Mouse (Mus musculus) forebrain, embryonic 11.5 days (tissue): ENCODE results near the gene Bcdin3d. TPM values are rescaled to one million over a fixed set of nuclear protein-coding genes. Genes with fewer than 3 reads are reported as not detected.

Experiments
- ATAC-seq: fragments of 200-750 bp; cut with Nextera tagmentation; replicated peaks from 2 replicates; pipeline ENCODE4 v1.8.0; 2017; ENCODE audit warnings: moderate TSS enrichment; ENCODE audit not compliant: low FRiP score
- DNase-seq: peaks from one replicate; pipeline ENCODE4 v3.0.0-alpha.2; 2017; ENCODE audit warnings: low spot score
- H3K27ac ChIP-seq: fragments of 300-500 bp; sonication (generic); 2 replicates; pipeline ENCODE4 v1.5.1; 2014; ENCODE audit warnings: low read depth, low read length
- H3K27me3 ChIP-seq: fragments of 300-500 bp; sonication (generic); 2 replicates; pipeline ENCODE4 v1.6.1; 2014; ENCODE audit warnings: mild to moderate bottlenecking, low read length, mixed read lengths; ENCODE audit not compliant: control insufficient read depth, insufficient read depth
- H3K36me3 ChIP-seq: fragments of 300-500 bp; sonication (generic); 2 replicates; pipeline ENCODE4 v1.6.1; 2014; ENCODE audit warnings: mild to moderate bottlenecking, low read length, moderate library complexity, mixed read lengths; ENCODE audit not compliant: control insufficient read depth, insufficient read depth
- H3K4me1 ChIP-seq: fragments of 300-500 bp; sonication (generic); replicated peaks from 2 replicates; pipeline ENCODE4 v1.6.1; 2014; ENCODE audit warnings: low read length, mixed read lengths; ENCODE audit not compliant: control insufficient read depth, insufficient read depth
- H3K4me2 ChIP-seq: fragments of 300-500 bp; sonication (generic); 2 replicates; pipeline ENCODE4 v1.6.1; 2014; ENCODE audit warnings: low read depth, mild to moderate bottlenecking, low read length, moderate library complexity, mixed read lengths; ENCODE audit not compliant: severe bottlenecking
- H3K4me3 ChIP-seq: fragments of 300-500 bp; sonication (generic); 2 replicates; pipeline ENCODE4 v1.5.1; 2014; ENCODE audit warnings: low read depth, low read length
- H3K9ac ChIP-seq: fragments of 300-500 bp; sonication (generic); 2 replicates; pipeline ENCODE4 v1.6.1; 2014; ENCODE audit warnings: low read length
- H3K9me3 ChIP-seq: fragments of 300-500 bp; sonication (generic); 2 replicates; pipeline ENCODE4 v1.6.1; 2016; ENCODE audit warnings: low read length, mixed read lengths; ENCODE audit not compliant: control insufficient read depth
- WGBS: fragments of 180-500 bp; shearing (Covaris S2); extraction: QIAGEN DNeasy Blood & Tissue Kit; methylation state at CpG from one replicate; pipeline ENCODE4 v1.1.7; 2014; 5-methylcytosine and 5-hydroxymethylcytosine counted together
- polyA plus RNA-seq: library from polyadenylated mRNA; unstranded; fragments of >200 nt; fragmentation: Nextera tagmentation; extraction: Ambion mirVana; gene quantifications from 2 replicates; pipeline ENCODE4 v1.2.1, GENCODE M21; 2014

Bcdin3d gene
- polyA plus RNA-seq, 1 experiment from 2014 or later = 21.5 TPM

- WGBS = 80% methylated on average over 15 of the region's 15 CpGs
- Histone ChIP-seq H3K4me2 (no peak overlapping the region), H3K4me3 (no peak overlapping the region), H3K27ac (no peak overlapping the region), H3K9ac (no peak overlapping the region), H3K9me3 (no peaks in the 10 kb centered on the region), H3K27me3 (no peaks in the 10 kb centered on the region), H3K36me3 (no peaks in the 10 kb centered on the region), H3K4me1 (no peaks in the 10 kb centered on the region)
- DNase-seq = no peak
- no peak for ATAC-seq
Observed at GRCm38 (mm10) chr15:99505324-99506095, 31.0 kb upstream of the Bcdin3d start.

DNA sequence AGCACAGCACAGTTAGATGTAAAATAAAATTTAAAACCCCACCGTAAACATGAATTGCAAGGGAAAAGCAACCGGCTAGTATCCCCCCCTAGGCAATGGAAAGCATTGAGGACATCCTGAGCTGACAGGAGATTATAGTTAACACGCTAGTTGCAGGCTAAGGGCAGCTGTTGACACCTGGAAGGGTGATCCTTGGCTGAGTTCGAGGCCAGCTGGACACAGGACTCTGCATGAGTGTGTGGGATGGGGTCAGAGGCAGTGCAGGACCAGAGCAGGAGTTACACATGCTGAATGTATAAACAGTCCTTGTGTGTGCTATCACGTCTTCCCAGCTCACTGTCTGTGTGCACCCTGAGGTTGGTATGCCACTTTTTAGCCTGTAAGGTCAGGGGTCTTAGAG, 28.7 kb upstream of the Bcdin3d start:
- ATAC-seq (no peak), DNase-seq (no peak)
- Histone ChIP-seq H3K4me2 (no peak overlapping the region), H3K9ac (no peak overlapping the region), H3K4me3 (no peak overlapping the region), H3K27me3 (no peaks in the 10 kb centered on the region), H3K36me3 (no peaks in the 10 kb centered on the region), H3K9me3 (no peaks in the 10 kb centered on the region), H3K27ac (no peak overlapping the region), H3K4me1 (no peaks in the 10 kb centered on the region)
- 80% methylated on average over 5 of the region's 5 CpGs for WGBS

DNA sequence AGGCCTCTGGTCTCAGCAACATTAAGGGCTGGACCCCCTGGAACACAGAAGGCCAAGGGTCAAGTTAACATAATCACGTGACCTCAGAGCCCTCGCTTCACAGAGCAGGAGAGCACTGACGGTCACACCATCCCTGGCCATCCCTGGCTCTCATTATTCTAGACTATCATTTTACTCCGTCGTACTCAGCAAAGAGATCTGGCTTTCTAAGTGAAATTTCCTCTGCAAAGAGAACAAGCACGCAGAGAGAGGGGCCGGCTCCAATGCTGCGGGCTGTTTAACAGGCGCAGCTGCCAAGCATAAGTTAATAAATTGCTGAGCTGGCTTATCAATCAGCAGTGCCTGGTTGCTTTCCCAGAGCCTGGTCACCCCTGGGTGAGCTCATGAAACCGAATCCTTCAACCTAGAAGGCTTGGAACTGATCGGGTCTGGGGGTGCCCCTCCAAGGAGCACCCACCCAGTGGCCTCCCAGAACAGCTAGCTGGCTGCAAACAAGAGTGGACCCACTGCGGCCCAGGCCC, 27.8 kb upstream of the Bcdin3d start:
- Histone ChIP-seq H3K9ac (no peak overlapping the region), H3K4me2 (no peak overlapping the region), H3K36me3 (no peaks in the 10 kb centered on the region), H3K4me3 (no peak overlapping the region), H3K27ac (no peak overlapping the region), H3K27me3 (no peaks in the 10 kb centered on the region), H3K9me3 (no peaks in the 10 kb centered on the region), H3K4me1 (no peaks in the 10 kb centered on the region)
- no peak for DNase-seq
- ATAC-seq = no peak
- WGBS = 60% methylated on average over 12 of the region's 12 CpGs

DNA sequence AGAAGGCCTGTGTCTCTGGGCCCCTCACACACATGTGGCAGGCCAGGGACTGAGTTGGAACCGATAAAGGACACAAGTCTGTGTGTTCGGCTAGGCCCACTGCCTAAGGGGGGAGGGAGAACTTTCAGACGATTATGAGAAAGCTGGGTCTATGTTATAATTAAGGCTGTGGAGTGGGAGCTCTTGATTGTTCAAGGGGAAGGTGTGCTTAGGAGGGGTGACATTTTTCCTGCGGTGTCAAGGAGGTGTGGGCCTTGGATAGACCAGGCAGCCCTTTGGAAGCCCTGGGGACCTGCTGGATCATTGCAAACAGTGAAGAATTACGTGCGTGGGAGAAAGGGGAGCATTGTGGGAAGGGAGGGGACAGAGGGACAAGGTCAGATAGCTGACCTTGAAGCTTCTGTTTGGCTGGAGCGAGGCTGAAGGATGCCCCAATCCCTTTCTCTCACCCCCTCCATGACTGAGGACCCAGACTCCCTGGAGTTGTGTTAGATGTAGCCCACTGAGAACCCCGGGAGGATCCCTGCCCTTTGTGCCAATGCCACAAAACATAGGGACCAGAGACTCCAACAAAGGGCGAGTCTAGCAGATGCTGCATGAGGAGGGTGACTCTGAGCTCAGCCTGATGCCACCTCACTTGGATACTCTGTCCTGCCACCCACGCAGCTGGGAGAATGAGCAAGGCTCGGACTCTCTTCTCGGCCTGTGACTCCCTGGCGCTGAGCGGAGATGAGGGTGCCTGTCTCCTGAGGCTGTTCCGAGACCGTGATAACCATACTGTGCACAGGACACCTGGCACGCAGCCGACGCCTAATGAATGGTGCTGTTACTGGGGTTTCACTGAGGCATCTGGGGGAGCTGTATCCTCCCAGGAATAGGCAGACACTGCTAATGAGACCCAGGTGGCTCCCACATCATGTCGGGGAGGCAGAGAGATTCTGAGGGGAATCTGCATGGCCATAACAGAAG, 27.0 kb upstream of the Bcdin3d start:
- no peak for DNase-seq
- no peak for ATAC-seq
- Histone ChIP-seq H3K4me1 (no peaks in the 10 kb centered on the region), H3K36me3 (no peaks in the 10 kb centered on the region), H3K4me3 (no peak overlapping the region), H3K27ac (no peak overlapping the region), H3K4me2 (no peak overlapping the region), H3K27me3 (no peaks in the 10 kb centered on the region), H3K9me3 (no peaks in the 10 kb centered on the region), H3K9ac (no peak overlapping the region)
- 75% methylated on average over 20 of the region's 20 CpGs for WGBS

GRCm38 (mm10) chr15:99500320-99500719, 25.8 kb upstream of the Bcdin3d start:
- H3K4me1 ChIP-seq = no peaks in the 10 kb centered on the region
- no peak overlapping the region for H3K4me2 ChIP-seq
- WGBS = 56% methylated on average over 5 of the region's 5 CpGs
- no peak overlapping the region for H3K9ac ChIP-seq
- H3K27ac ChIP-seq = no peak overlapping the region
- no peak for DNase-seq
- ATAC-seq = no peak
- H3K4me3 ChIP-seq = no peak overlapping the region
- no peaks in the 10 kb centered on the region for H3K27me3 ChIP-seq
- H3K36me3 ChIP-seq = no peaks in the 10 kb centered on the region
- no peaks in the 10 kb centered on the region for H3K9me3 ChIP-seq

DNA sequence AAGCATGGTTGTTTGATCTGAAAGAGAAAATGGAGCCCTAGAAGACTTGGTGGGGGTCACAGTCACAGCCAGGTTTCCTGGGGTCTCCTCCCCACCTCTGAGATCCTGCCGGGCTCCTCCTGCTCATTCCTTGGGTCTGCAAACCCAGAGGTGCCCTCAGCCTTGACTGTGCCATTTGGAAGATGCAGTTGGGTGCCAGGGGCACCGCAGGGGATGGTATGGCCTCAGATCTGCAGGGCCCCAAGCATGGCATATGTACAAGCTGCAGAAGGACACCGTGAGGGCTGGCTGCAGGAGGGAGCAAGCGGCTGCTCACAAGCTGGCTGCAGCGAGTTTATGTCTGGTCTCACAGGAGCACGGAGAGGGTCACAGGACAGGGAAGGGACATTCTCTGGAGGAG, 25.2 kb upstream of the Bcdin3d start:
- H3K36me3 ChIP-seq = no peaks in the 10 kb centered on the region
- no peaks in the 10 kb centered on the region for H3K9me3 ChIP-seq
- no peak overlapping the region for H3K4me3 ChIP-seq
- H3K9ac ChIP-seq = no peak overlapping the region
- DNase-seq (no peak), ATAC-seq (no peak)
- H3K4me1 ChIP-seq = no peaks in the 10 kb centered on the region
- no peak overlapping the region for H3K27ac ChIP-seq
- no peak overlapping the region for H3K4me2 ChIP-seq
- WGBS = 67% methylated on average over 6 of the region's 6 CpGs
- no peaks in the 10 kb centered on the region for H3K27me3 ChIP-seq

DNA sequence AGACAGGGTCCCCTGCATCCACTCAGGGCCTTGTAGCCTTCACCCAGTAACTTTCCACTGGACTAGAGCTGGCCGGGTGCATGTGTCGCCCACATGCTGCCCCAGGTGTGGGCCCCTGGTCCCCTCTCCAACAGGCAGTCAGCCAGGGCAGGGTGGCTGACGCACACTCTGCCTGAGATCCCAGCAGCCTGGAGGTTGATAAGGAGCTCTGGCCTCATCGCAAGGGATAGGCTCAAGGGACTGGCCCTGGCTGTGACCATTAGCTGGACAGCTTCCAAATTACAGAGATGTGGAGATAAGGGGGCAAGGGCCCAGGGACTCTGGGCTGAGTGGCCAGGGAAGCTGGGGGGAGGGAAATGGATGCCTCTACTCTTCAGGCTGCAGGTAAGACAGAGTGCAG, 24.3 kb upstream of the Bcdin3d start:
- WGBS = 79% methylated on average over 4 of the region's 4 CpGs
- Histone ChIP-seq H3K27me3 (no peaks in the 10 kb centered on the region), H3K4me2 (no peak overlapping the region), H3K36me3 (no peaks in the 10 kb centered on the region), H3K27ac (no peak overlapping the region), H3K4me3 (no peak overlapping the region), H3K4me1 (no peaks in the 10 kb centered on the region), H3K9ac (no peak overlapping the region), H3K9me3 (no peaks in the 10 kb centered on the region)
- DNase-seq (no peak), ATAC-seq (no peak)

DNA sequence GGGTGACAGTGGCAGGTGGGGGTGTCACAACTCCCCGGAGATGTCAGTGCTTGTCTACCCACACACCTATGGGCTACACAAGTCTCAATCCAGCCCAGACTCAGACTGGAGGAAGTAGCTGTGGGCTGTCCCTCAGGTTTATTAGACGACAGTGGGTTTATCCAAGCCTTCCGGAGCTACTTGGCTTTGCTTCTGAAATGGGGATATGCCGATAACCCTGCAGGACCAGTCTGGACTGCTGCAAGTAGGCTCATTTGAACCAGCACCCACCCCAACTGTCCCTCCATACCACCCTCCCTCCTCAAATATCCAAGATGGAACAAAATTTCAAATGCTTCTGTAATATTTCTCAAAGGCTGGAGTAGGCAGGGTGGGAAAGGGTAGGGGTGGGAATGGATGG, 23.8 kb upstream of the Bcdin3d start:
- WGBS = 85% methylated on average over 4 of the region's 4 CpGs
- ATAC-seq = no peak
- no peaks in the 10 kb centered on the region for H3K9me3 ChIP-seq
- H3K36me3 ChIP-seq = no peaks in the 10 kb centered on the region
- no peak for DNase-seq
- H3K27me3 ChIP-seq = no peaks in the 10 kb centered on the region
- no peak overlapping the region for H3K27ac ChIP-seq
- H3K4me3 ChIP-seq = no peak overlapping the region
- H3K9ac ChIP-seq = no peak overlapping the region
- no peak overlapping the region for H3K4me2 ChIP-seq
- no peaks in the 10 kb centered on the region for H3K4me1 ChIP-seq
